Mouse (Mus musculus) retina, adult 2 months (tissue): ENCODE measurements around the gene Rbck1.
A peak's percentile ranks its signal among the peaks of the same experiment; 100 is the strongest.
"Not testable (repeated sequence)": the region's sequence is repeated elsewhere in the genome, so short reads cannot be mapped to it uniquely, and the experiment has no call there.

Experiments
- DNase-seq: peaks from one replicate; pipeline ENCODE4 v3.0.0-alpha.2; 2012; ENCODE audit warnings: low read depth, low spot score

Gene Rbck1

DNA sequence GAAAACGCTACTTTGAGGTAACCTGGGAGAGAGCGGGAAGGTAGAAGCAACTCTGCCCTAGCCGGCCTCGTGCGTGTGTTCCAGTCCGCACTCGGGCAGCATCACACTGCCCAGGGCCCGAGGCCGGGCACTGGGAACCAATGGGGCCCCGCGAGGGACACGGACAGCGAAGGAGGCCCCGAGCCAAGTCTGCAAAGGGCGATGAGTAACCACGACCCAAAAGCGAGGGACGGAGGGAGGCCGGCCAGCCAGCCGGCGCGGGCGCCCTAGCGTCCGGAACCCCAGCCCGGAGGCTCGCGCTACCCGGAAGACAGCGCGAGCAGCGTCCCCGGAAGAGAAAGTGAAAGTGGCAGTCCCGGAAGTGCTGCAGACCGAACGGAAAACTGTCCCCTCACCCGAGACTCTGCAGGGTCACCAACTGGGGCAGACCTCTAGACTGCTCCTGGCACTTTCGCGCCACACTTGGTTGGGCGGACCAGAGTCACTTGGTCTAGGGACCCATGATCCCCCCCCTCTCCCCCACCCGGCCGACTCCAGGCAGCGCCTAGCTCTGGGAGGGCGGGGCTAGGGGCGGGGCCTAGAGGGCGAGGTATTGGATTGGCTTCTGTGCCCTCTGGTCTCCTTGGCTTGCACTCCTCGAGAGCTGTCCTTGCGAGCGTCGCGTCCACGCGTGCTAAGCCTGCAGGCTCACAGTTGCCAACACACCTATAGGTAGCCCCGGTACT, at the start of gene Rbck1:
TSS of gene Rbck1 (minus strand) at position 553 of the 725 bp plus-strand sequence.
- peak; percentile 90 for DNase-seq

DNA sequence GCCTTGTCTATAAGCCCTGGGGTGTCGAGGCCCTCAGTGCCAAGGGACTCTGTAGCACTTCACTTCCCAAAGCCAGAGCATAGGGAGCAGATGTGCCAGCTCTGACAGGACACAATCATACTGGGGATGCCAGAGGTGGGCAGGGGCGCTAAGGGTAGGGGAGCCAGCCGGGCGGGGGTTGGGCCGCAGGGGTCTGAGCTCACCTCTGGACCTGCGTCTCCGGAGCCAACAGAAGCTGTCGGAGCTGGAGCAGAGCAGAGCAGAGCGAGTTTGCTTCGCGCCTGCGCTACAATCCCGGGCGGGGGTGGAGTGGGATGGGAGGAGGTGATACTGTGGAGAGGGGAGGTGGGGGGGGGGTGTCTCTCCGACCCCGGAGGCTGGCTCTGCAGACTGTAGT, 43.9 kb upstream of the Rbck1 start, which contains the start of gene Nrsn2:
TSS of gene Nrsn2 (minus strand) at position 294 of the 397 bp plus-strand sequence.
- DNase-seq: no peak

DNA sequence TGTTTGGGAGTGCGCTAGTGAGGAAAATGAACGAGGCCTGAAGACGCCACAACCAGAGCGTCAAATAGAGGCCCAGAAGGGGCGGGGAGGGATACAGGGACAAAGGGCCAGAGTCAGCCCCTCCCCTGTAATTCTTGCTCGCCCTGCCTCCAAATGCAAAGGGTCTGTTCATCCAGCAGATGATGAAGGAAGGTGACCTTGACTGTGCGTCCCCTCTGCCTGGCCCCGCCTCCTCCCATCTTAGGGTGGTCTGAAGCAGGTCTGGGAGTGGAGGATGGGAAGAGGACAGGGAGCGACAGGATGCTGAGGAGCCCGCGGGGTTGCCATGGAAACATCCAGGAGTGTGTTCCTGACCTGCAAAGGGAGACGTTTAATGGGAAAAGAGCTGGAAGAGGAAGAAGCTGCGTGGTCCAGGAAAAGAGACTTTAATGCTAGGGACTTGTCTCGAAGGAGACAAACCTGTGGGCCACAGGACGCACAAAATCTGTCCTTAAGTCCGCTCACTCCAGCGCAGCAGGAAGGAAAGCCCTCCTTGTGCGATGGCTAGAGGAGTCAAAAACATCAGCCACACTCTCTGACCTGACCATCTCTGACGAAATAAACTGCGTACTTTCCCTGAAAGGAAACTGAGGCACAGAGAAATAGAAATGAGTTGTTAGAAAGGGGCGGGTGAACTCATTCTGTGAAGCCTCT, 43.3 kb upstream of the Rbck1 start:
- DNase-seq: no peak

DNA sequence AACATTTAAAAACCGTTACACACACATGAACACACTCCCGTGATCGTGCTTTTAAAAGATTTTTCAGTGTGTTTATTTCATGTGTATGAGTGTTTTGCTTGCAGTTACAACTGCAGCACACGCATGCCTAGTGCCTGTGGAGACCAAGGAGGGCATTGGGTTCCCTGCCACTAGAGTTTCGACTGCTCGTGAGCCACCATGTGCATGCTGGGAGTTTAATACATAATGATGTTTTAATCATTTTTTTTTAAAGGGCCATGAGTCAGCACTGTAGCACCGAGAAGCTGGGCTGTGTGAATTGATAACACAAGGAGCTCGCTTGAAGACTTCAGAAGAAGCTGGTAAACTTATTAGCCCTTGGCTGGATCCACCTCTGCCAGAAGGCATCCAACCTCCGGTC, 41.1 kb upstream of the Rbck1 start:
- no peak for DNase-seq

DNA sequence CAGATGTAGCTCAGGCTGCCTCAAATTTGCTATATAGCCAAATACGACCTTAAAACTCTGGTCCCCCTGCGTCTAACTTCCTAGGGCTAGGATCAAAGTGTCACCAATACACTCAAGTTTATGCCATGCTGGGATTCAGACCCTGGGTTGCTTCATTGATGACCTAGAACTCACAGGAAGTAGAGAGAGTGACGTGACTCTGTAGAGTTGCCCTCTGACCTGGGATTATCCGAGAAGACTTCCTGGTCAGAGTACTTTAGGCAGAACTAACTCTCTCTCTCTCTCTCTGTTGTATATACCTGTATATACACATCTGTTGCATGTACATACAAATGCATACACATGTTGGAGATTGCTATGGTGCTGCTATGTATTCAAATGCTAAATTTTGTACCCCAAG, 40.2 kb upstream of the Rbck1 start:
- DNase-seq: no peak

DNA sequence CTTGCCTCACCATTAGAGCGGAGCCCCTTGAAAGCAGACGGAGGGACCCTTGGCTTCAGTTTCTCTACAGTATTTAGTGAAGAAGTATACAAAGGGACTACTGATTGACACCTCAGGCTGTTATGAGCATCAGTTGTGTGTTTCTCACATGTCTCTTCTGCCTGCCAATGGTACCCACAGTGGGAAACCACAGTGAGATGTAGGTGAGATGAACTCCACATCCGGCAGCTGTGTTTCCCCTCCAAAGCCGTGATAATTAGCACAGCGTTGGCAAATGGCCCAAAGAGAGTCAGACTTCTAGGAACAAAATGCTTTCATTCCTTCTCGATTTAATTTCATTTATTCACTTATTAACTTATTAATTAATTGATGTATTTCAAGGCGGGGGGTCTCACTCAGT, 39.7 kb upstream of the Rbck1 start:
- DNase-seq: no peak

DNA sequence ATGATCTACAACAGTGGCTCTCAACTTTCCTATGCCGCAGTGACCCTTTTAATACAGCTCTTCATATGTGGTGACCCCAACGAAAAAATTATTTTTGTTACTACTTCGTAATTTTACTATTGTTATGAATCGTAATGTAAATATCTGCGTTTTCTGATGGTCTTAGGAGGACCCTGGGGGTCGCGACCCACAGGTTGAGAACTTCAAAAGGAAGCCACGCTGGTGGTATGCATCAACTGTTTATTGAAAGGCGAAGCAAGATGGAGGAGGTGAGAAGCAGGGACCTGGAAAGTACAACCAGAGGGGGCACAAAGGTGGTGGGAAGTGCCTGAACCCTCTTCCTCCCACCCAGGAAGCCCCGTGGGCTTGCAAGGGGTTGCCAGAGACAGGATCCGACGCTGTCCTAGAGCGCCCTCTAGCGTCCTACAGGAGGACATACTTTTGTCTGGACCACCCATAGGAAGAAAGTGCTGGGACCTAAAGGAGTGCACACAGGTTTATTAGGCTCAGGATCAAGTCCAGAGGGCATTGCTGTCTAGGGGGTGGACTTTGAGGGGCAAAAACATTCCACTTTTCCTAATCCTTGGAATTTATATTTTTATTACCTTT, 36.2 kb upstream of the Rbck1 start:
- DNase-seq: peak; percentile 41

DNA sequence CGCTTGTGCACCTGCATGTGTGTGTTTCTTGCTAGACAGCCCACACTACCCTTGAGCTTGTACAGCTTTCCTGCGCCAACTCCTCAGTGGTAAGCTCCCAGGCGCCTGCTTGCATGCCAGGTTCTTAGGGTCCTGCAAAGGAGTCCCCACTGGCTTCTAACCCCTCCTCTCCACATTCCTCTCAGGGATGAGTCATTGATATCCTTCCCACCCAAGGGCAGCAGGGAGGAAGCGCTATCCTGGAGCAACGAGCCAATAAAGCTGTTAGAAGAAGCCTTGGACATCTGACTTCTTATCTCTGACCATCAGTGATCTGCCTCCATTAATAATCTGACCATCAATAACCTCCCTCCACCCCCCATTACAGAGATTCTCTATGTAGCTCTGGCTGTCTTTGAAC, 35.5 kb upstream of the Rbck1 start:
- no peak for DNase-seq

DNA sequence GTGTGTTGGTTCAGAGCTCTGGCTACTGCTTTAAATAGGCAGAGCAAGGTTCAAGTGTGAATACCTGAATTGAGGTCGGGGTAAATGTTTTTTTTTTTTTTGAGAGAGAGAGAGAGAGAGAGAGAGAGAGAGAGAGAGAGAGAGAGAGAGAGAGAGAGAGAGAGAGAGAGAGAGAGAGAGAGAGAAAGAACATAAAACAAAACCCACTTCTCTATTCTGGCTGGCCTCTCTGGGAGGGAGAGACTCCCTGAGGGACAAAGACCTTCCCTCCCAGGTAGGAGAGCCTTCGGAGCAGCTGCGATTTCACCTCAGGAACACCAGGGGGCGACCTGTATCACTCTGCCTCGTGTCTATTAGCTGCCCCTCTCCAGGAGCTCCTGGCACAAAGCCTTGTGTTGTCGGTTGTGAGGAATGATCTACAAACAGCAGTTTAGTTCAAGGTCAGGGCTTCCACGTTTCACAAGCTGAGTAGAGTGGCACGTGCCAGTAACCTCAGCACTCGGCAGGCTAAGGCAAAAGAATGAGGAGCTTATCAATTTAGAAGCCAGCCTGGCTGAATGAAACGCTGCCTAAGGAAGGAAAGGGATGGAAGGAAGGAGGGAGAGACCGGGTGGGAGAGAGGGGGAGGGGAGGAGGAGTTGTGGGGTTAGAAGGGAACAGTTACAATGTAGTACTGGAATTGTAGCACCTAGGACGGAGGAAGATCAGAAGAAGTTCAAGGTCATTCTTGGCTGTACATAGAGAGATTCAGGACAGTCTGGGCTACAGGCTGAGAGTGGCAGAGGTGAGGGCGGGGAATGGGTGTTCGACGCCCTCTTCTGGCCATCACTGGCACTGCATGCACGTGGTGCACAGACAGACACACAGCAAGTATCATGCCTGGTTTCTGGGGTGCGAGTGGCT, 31.0 kb upstream of the Rbck1 start:
- peak; percentile 56 for DNase-seq

DNA sequence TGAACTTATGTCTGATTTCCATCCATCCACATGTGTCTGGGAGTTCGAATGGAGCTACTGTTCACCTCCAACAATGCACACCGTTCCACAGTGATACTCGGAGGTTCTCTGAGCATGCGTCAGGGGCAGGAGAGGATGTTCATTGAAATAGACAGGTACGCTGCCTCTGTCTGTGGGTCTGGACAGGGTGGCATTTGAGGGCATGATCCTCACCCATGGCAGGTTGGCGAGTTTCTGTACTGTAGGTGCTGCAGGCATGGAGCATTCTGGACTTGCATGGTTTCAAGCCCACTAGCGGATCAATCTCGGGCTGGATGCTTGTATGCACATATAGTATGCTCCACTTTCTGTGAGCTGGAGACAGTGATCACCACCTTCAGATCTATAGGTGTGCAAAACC, 28.7 kb upstream of the Rbck1 start:
- DNase-seq: no peak

DNA sequence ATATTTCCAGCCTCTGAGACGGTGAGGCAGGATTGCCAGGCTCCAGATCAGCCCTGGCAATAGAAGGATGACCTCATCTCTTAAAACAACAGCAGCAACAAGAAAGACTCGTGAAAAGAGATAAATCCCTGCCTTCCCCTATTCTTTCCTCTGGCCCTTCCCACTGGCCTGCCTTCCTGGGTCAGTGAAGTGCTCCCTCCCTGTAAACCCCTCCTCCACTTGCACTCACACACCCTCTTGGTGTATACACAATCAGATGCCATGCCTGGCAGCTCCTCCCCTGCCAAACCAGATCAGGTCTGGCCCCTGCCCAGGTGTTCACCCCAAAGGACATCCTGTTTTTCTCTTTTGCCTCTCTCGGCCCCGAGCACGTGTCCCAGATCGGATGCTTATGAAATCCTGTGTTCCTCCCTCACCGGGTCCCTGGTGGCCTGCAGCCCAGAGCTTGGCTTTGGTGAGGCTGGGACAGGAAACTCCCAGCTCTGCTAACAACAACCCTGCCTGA, 27.9 kb upstream of the Rbck1 start:
- no peak for DNase-seq

DNA sequence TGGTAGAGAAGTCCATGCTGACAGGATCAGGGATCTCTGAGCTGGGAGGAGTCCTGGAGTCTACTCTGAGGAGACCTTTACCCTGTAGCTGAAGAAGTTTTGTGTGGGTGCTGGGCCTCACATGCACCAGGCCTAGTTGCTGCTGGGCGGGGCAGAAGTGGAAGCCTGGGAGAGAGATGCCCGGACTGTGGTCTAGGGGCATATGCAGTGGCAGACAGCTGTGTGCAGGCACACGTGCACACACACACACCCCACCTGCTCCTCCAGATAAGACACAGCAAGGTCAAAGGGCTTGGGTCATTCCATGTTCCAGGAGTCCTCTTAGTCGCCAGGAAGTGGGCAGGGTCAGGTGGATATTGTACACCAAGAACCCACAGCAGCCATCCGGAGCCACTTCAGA, 27.2 kb upstream of the Rbck1 start:
- no peak for DNase-seq

DNA sequence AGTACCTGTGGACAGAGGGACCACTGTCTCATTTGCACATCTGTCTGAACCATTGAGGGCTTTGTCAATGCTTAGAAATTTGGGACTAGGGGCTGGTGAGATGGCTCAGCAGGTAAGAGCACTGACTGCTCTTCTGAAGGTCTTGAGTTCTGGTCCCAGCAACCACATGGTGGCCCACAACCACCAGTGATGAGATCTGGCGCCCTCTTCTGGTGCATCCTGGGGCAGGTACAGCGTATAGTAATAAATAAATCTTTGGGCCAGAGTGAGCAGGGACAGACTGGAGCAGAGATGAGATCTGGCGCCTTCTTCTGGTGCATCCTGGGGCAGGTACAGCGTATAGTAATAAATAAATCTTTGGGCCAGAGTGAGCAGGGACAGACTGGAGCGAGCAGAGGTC, 26.5 kb upstream of the Rbck1 start:
- DNase-seq: not testable (repeated sequence)

DNA sequence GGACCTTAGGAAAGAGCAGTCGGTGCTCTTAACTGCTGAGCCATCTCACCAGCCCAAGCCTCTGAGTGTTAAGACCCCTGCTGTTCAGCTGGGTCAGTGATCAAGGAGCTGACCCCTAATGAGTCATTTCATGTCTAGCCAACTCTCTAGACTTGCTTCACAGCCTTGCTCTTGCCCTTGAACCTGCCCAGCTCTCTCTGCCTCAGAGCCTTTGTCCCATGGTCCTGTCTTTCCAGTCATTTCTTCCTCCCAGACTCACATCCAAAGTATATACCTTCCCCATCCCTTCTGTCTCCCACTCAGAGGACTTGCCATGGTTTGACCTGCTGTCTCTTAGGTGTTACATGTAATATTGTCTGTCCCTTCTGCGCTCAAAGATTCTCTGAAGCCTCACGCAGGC, 24.8 kb upstream of the Rbck1 start:
- DNase-seq: no peak

DNA sequence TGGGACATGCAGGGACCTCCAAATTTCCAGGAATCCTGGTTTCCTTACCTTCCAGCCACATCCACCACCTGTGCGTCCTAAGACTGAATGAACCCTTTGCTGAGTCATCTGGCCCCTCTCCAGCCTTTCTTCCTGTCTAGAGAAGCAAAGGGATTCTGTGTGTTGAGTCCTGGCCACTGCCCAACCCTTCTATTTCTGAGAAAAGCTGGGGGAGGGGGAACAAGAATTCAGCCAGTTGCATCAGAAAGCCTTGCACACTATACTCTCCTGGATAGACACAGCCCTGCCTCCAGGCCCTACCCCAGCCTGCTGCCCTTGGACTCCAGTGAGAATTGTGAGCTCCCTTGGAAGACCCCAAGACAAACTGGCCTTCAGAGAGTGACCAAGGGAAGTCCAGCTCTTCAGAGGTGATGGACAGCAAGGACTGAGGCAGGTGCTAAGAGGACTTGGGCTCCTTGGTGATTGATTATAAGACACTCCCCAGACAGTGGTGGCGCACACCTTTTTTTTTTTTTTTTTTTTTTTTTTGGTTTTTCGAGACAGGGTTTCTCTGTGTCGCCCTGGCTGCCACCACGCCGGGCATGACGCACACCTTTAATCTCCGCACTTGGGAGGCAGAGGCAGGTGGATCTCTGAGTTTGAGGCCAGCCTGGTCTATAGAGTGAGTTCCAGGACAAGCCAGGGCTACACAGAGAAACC, 17.5 kb upstream of the Rbck1 start:
- no peak for DNase-seq

DNA sequence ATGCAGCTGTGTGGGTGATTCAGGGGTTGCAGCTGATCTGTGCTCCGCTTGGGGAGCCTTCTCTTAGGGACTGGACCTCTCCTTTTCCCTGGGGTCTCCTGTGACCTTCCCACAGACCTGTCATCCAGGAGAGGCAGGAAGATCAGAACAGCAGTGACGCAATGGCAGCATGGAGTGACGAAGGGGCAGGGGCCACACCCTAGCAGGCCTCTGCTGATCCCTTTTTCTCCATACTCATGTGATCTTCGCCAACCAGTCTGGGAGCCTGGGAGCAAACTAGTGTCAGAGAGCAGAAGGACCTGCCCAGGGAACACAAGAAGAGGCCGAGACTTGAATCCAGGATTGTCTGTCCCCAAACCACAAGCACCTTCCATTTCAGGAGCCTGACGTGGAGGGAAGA, 16.8 kb upstream of the Rbck1 start:
- DNase-seq: no peak

DNA sequence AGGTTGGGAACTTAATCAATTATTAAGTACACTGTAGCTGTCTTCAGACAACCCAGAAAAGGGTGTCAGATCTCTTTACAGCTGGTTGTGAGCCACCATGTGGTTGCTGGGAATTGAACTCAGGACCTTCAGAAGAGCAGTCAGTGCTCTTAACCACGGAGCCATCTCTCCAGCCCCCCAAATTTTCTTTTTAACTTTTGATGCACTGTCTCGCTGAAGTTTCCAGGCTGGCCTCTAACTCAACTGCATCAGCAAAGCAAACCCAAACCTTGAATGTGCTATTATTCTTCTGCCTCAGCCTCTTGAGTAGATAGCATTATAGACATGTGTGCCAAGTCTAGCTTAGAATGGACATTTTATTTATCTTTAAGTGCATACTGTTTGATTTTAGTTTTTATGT, 15.3 kb upstream of the Rbck1 start:
- DNase-seq: no peak

DNA sequence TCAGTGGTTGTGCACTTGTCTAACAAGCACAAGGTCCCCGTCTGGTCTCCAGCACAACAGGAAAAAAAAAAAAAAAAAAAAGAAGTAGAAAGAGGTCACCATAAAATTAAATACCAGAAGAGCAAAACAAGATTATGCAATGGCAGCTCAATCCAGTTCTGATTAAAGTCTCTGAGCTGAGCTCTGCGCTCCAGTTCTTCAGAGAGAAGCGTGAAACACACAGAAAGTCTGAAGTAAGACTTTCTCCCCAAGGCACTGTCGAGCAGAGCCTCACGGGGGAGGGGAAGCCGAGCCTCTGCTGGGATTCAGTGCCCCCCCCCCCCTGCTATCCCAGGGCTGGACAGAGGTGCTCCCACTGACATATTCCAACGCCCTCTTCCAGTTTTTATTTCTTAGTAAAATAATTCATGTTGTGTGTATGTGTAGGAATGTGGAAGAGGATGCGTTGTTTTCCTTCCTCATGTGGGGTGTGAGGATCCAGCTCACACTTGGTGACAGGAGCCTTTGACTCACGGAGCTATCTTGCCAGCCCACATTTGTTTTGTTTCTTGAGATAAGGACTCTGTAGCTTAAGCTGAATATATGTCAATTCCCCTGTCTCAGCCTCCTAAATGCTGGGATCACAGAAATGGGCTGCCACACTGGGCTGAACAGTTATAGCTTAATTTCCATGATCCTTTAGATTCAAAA, 14.5 kb upstream of the Rbck1 start:
- no peak for DNase-seq

DNA sequence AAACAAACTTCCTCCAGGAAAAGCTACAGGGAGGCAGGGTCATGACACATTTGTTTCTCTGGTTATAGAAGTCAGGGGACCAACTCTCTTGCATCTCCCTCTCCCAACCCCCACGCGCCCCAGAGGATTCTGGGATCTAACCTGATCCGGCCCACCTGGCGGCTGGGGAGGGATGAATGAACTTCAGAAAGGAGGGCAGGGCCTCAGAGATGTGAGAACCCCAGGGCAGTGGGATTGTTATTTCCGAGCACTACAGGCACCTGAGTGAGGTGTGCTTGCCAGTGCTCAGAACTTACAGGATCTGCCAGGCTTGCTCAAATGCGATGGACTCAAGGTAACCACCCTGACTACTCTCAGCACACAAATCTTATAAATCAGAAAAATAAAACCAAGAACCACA, 12.9 kb upstream of the Rbck1 start:
- no peak for DNase-seq

DNA sequence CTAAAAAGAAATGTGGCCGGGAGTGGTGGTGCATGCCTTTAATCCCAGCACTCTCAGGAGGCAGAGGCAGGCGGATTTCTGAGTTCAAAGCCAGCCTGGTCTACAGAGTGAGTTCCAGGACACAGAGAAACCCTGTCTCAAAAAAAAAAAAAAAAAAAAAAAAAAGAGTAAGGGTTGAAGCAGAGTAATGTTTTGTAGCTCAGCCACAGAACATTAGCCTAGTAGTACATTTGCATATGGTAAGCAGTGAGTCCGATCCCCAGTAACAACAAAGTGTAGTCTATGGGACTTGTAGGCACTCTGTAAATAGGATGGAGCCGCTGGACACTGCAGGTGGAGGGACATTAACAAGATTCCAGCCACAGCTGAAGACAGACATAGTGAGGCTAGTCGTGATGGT, 12.5 kb upstream of the Rbck1 start:
- DNase-seq: no peak

DNA sequence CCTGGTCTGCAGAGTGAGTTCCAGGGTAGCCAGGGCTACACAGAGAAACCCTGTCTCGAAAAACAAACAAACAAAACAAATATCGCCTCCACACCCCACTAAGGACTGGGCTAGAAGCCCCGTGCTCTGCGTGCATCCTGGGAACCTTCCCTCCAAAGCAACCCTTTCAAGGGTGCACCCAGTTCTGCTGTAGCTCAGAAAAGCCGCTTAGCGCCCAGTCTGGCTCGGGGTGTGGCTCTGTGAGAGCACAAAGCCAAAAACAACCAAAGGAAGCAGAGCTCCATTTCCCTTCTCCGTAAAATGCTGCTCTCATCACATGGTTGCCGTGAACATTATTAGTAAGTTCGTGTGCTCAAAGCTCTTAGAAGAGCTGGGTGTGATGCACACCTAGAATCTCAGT, 11.9 kb upstream of the Rbck1 start:
- peak; percentile 36 for DNase-seq
